Mouse (Mus musculus): ENCODE results near the gene Gsk3a. TPM values are rescaled to one million over a fixed set of nuclear protein-coding genes. Genes with fewer than 3 reads are reported as not detected.

Gene Gsk3a
- 120 and 151 TPM in 2 replicates for polyA plus RNA-seq (2012; rRNA removed)

GRCm38 (mm10) chr7:25237249-25238014 lies at the start of gene Gsk3a:
Gene Gsk3a, minus strand, starts transcription at chr7:25237851.

GRCm38 (mm10) chr7:25267301-25267750 lies 29.7 kb upstream of the Gsk3a start, which contains the start of gene Cic:
Gene Cic, plus strand, starts transcription at chr7:25267704.

GRCm38 (mm10) chr7:25250141-25250972 lies 12.7 kb upstream of the Gsk3a start, which contains the start of gene Erf:
Gene Erf, minus strand, starts transcription at chr7:25250761.

GRCm38 (mm10) chr7:25221102-25221883 lies 16.4 kb downstream of the Gsk3a start, which contains the start of gene Zfp526:
Gene Zfp526, plus strand, starts transcription at chr7:25221425.

GRCm38 (mm10) chr7:25220457-25221101 lies 17.1 kb downstream of the Gsk3a start, which contains the start of gene Dedd2:
Gene Dedd2, minus strand, starts transcription at chr7:25220615.

GRCm38 (mm10) chr7:25179606-25180161 lies 58.0 kb downstream of the Gsk3a start, which contains the start of gene Pou2f2:
Gene Pou2f2, minus strand, starts transcription at chr7:25179726.

Other genes starting within 250 kb of the Gsk3a start
- 1.3 and 1.8 TPM in 2 replicates for gene Atp1a3, start 231.9 kb downstream of the Gsk3a start, polyA plus RNA-seq (2012; rRNA removed)
- gene Grik5, start 165.5 kb downstream of the Gsk3a start, polyA plus RNA-seq (2012; rRNA removed): 30.4 and 31.0 TPM in 2 replicates
- 45.3 and 46.0 TPM in 2 replicates for gene Zfp574, start 165.3 kb downstream of the Gsk3a start, polyA plus RNA-seq (2012; rRNA removed)
- gene Pou2f2, start 58.1 kb downstream of the Gsk3a start, polyA plus RNA-seq (2012; rRNA removed): 2.7 and 3.4 TPM in 2 replicates
- gene Dedd2, start 17.2 kb downstream of the Gsk3a start, polyA plus RNA-seq (2012; rRNA removed): 83.3 and 98.6 TPM in 2 replicates
- gene Zfp526, start 16.4 kb downstream of the Gsk3a start, polyA plus RNA-seq (2012; rRNA removed): 13.4 and 14.1 TPM in 2 replicates
- 42.5 and 52.2 TPM in 2 replicates for gene Erf, start 12.9 kb upstream of the Gsk3a start, polyA plus RNA-seq (2012; rRNA removed)
- gene Cic, start 29.9 kb upstream of the Gsk3a start, polyA plus RNA-seq (2012; rRNA removed): 59.1 and 73.7 TPM in 2 replicates
- 223 and 250 TPM in 2 replicates for gene Pafah1b3, start 60.1 kb upstream of the Gsk3a start, polyA plus RNA-seq (2012; rRNA removed)
- not detected in 2 replicates for gene Prr19, start 63.6 kb upstream of the Gsk3a start, polyA plus RNA-seq (2012; rRNA removed)
- gene Tmem145, start 68.3 kb upstream of the Gsk3a start, polyA plus RNA-seq (2012; rRNA removed): 0.59 and 0.71 TPM in 2 replicates
- gene Megf8, start 79.3 kb upstream of the Gsk3a start, polyA plus RNA-seq (2012; rRNA removed): 41.9 and 44.2 TPM in 2 replicates
- 0.77 TPM in 1 of 2 replicates, not detected in the other for gene Cnfn, start 131.9 kb upstream of the Gsk3a start, polyA plus RNA-seq (2012; rRNA removed)
- 26.7 and 33.9 TPM in 2 replicates for gene Lipe, start 160.9 kb upstream of the Gsk3a start, polyA plus RNA-seq (2012; rRNA removed)
- gene Cxcl17, start 175.0 kb upstream of the Gsk3a start, polyA plus RNA-seq (2012; rRNA removed): not detected in 2 replicates
- gene Ceacam1, start 239.8 kb upstream of the Gsk3a start, polyA plus RNA-seq (2012; rRNA removed): 822 and 1,160 TPM in 2 replicates